Mouse (Mus musculus) erythroblast, adult 5-6 weeks (primary cell): Measurements from ENCODE around the gene Olfr134. TPM values are rescaled to one million over a fixed set of nuclear protein-coding genes. Genes with fewer than 3 reads are reported as not detected.
"Not testable (repeated sequence)": the region's sequence is repeated elsewhere in the genome, so short reads cannot be mapped to it uniquely, and the experiment has no call there.

Experiments
- ATAC-seq: replicated peaks from 2 replicates; pipeline ENCODE4 v1.8.0; 2016; ENCODE audit warnings: moderate number of reproducible peaks, mild to moderate bottlenecking, moderate TSS enrichment, inconsistent platforms; ENCODE audit not compliant: poor library complexity, low FRiP score, severe bottlenecking
- total RNA-seq, 2 experiments: library from RNA; stranded (forward) in 1 of 2; stranded (reverse) in 1 of 2; fragments of 150-400 nt in 1 of 2; fragments of 200-764, 138-1000 nt in 1 of 2; gene quantifications; 2 replicates each; pipeline versions ENCODE4 v1.2.3 to v1.2.4; 2015 to 2017; ENCODE audit warnings: low replicate concordance in 2 of 2

Gene Olfr134
- not detected in 2 replicates for total RNA-seq (2015; ENCODE audit: low replicate concordance)
- total RNA-seq (2017; ENCODE audit: low replicate concordance): not detected in 2 replicates

GRCm38 (mm10) chr17:38171088-38171487 is at the start of gene Olfr134:
Gene Olfr134, plus strand, starts transcription at chr17:38171388.
- no peak for ATAC-seq

- not testable (repeated sequence) for ATAC-seq
Observed at GRCm38 (mm10) chr17:38124199-38124598, 47.0 kb upstream of the Olfr134 start.

GRCm38 (mm10) chr17:38125371-38125770 is 45.8 kb upstream of the Olfr134 start:
- not testable (repeated sequence) for ATAC-seq

- no peak for ATAC-seq
Observed at GRCm38 (mm10) chr17:38134426-38134825, 36.8 kb upstream of the Olfr134 start, which contains the start of gene Olfr132. Gene Olfr132, minus strand, starts transcription at chr17:38134526.

- ATAC-seq: no peak
Observed at GRCm38 (mm10) chr17:38144981-38145380, 26.2 kb upstream of the Olfr134 start, which contains the start of gene Olfr133. Gene Olfr133, plus strand, starts transcription at chr17:38145281.

- ATAC-seq: no peak
Observed at GRCm38 (mm10) chr17:38204035-38204434, 32.8 kb downstream of the Olfr134 start, which contains the start of gene Olfr135. Gene Olfr135, plus strand, starts transcription at chr17:38204335.

Other genes with a start within 250 kb of the Olfr134 start
- not detected in 2 replicates for gene Olfr761, start 218.3 kb upstream of the Olfr134 start, total RNA-seq (2015; ENCODE audit: low replicate concordance)
- gene Olfr761, start 218.3 kb upstream of the Olfr134 start, total RNA-seq (2017; ENCODE audit: low replicate concordance): not detected in 2 replicates
- gene Olfr129, start 111.3 kb upstream of the Olfr134 start, total RNA-seq (2015; ENCODE audit: low replicate concordance): not detected in 2 replicates
- not detected in 2 replicates for gene Olfr129, start 111.3 kb upstream of the Olfr134 start, total RNA-seq (2017; ENCODE audit: low replicate concordance)
- not detected in 2 replicates for gene Olfr130, start 107.5 kb upstream of the Olfr134 start, total RNA-seq (2015; ENCODE audit: low replicate concordance)
- gene Olfr130, start 107.5 kb upstream of the Olfr134 start, total RNA-seq (2017; ENCODE audit: low replicate concordance): not detected in 2 replicates
- gene Olfr131, start 82.7 kb upstream of the Olfr134 start, total RNA-seq (2015; ENCODE audit: low replicate concordance): not detected in 2 replicates
- gene Olfr131, start 82.7 kb upstream of the Olfr134 start, total RNA-seq (2017; ENCODE audit: low replicate concordance): not detected in 2 replicates
- not detected in 2 replicates for gene Olfr132, start 36.9 kb upstream of the Olfr134 start, total RNA-seq (2015; ENCODE audit: low replicate concordance)
- gene Olfr132, start 36.9 kb upstream of the Olfr134 start, total RNA-seq (2017; ENCODE audit: low replicate concordance): not detected in 2 replicates
- gene Olfr133, start 26.1 kb upstream of the Olfr134 start, total RNA-seq (2015; ENCODE audit: low replicate concordance): not detected in 2 replicates
- gene Olfr133, start 26.1 kb upstream of the Olfr134 start, total RNA-seq (2017; ENCODE audit: low replicate concordance): not detected in 2 replicates
- gene Olfr135, start 32.9 kb downstream of the Olfr134 start, total RNA-seq (2015; ENCODE audit: low replicate concordance): not detected in 2 replicates
- not detected in 2 replicates for gene Olfr135, start 32.9 kb downstream of the Olfr134 start, total RNA-seq (2017; ENCODE audit: low replicate concordance)
- not detected in 2 replicates for gene Olfr138, start 89.6 kb downstream of the Olfr134 start, total RNA-seq (2015; ENCODE audit: low replicate concordance)
- not detected in 2 replicates for gene Olfr138, start 89.6 kb downstream of the Olfr134 start, total RNA-seq (2017; ENCODE audit: low replicate concordance)
- gene Olfr137, start 136.2 kb downstream of the Olfr134 start, total RNA-seq (2015; ENCODE audit: low replicate concordance): not detected in 2 replicates
- gene Olfr137, start 136.2 kb downstream of the Olfr134 start, total RNA-seq (2017; ENCODE audit: low replicate concordance): not detected in 2 replicates
- not detected in 2 replicates for gene Olfr136, start 158.4 kb downstream of the Olfr134 start, total RNA-seq (2015; ENCODE audit: low replicate concordance)
- gene Olfr136, start 158.4 kb downstream of the Olfr134 start, total RNA-seq (2017; ENCODE audit: low replicate concordance): 0.34 TPM in 1 of 2 replicates, not detected in the other
- not detected in 2 replicates for gene Esp36, start 248.8 kb downstream of the Olfr134 start, total RNA-seq (2015; ENCODE audit: low replicate concordance)
- gene Esp36, start 248.8 kb downstream of the Olfr134 start, total RNA-seq (2017; ENCODE audit: low replicate concordance): not detected in 2 replicates